Mouse (Mus musculus) left cerebral cortex, adult 8-10 months (tissue): Measurements from ENCODE around the gene Spaca6. TPM values are rescaled to one million over a fixed set of nuclear protein-coding genes. Genes with fewer than 3 reads are reported as not detected.

Experiments used
- microRNA-seq, 2 experiments: library from miRNA; unstranded; fragments of <30 nt; microRNA quantifications; one replicate each; pipeline ENCODE4 v1.2.0; 2022
- total RNA-seq, 4 experiments: library from RNA; stranded (reverse); gene quantifications; 2 replicates each; pipeline ENCODE4 v1.2.4; 2022

The Spaca6 gene
- total RNA-seq, 4 experiments from 2014 or later = 70.6 to 89.4 (median 76.6) TPM

Small RNAs within 50 kb of the gene (microRNA-seq; reads per million reads assigned to microRNA genes)
- gene Gm25927 = 0 reads per million in 2 experiments
- gene Mir125a = 7,105 to 10,028 reads per million in 2 experiments
- gene Mir99b = 7,150 to 8,109 reads per million in 2 experiments
- gene Mirlet7e = 0 reads per million in 2 experiments

Other genes with a start within 250 kb of the Spaca6 start
- gene Lnpep, start 202.1 kb upstream of the Spaca6 start, total RNA-seq = 100 to 1,000 TPM in 3 of 4 experiments, 10 to 100 TPM in 1; 81.4 to 115 (median 110) TPM
- gene Vmn2r90, start 123.4 kb upstream of the Spaca6 start, total RNA-seq = not detected
- 1 to 10 TPM in 2 of 4 experiments, under 1 TPM in 2; 0.74 to 1.6 (median 1.00) TPM for gene Has1, start 28.0 kb downstream of the Spaca6 start, total RNA-seq
- not detected for gene Fpr1, start 56.8 kb downstream of the Spaca6 start, total RNA-seq
- not detected for gene Fpr2, start 60.7 kb downstream of the Spaca6 start, total RNA-seq
- gene Fpr3, start 60.7 kb downstream of the Spaca6 start, total RNA-seq = not detected
- not detected for gene Fpr-rs4, start 194.6 kb downstream of the Spaca6 start, total RNA-seq
- under 1 TPM in 1 of 4 experiments, not detected in 3; 0.07 TPM for gene Vmn2r124, start 222.3 kb downstream of the Spaca6 start, total RNA-seq